Mouse (Mus musculus) left cerebral cortex, adult 11 months (tissue): ENCODE measurements around the gene Kpna1.

Source experiments
- DNase-seq: peaks from one replicate; pipeline ENCODE4 v3.0.0; 2022; ENCODE audit warnings: low spot score

Gene Kpna1

DNA sequence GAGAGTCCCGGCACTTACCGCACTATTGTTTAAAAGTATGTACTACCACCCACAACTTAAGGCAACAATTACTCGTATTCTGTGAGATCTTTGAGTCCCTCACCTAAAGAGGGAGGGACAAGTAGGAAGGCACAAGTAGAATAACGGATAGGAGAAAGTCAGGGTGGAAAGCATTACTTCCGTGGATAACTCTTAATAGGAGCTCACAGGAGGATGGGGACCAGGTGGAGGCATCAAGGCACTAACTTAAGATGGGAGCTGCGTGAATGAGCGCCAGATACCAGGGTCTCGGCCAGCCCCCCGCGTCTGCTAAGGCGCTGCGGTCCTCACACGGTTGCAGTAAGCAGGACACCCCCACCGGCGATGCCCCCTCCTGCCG is 92.5 kb downstream of the Kpna1 start:
- no peak for DNase-seq

DNA sequence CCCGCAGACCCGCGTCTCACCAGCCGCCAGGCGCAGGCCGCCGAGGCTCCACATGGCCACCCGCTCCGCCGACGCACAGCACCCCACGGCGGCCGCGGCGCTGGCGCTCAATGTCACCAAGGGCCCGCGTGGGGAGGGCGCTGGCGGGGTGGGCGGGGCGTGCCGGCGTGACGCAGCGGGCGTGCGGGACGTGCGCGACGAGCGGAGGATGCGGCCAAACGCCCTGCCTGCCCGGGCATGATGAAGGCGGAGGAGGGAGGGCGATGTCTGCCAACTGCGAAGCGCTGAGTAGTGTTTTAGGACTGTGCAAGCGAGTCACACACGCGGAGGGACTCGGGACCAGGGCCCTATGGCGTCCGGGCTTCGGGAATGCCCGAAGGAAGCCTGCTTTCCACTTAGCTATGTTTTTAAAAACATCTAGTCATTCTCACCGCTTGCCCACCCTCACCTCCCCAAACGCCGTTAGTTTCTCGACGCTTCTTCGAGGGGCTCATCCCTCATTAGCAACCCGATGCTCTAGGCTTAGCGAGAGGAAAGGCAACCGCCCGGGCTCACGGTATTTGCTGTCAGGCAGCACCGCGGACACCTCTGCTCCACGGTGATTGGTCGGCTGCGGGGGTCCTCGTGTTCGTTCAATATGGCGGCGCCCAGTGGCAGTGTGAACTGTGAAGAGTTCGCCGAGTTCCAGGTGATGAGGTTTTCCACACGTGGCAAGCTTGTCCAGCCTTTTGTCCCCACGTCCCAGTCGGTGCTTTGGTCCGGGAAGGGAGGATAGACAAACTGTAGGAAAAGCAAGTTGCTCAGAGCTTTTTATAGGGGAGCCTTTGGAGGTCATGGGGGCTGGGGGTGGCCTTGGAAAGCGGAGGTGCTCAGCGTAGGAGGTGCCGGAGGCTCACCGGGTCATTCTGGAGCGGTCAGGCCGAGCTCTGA is 93.2 kb downstream of the Kpna1 start, which contains the start of the genes Fam162a and Ccdc58:
Gene Fam162a, minus strand, starts transcription at position 145 of the 930 bp plus-strand sequence.
Gene Ccdc58, plus strand, starts transcription at position 236 of the 930 bp plus-strand sequence.
- peak; percentile 88 for DNase-seq

DNA sequence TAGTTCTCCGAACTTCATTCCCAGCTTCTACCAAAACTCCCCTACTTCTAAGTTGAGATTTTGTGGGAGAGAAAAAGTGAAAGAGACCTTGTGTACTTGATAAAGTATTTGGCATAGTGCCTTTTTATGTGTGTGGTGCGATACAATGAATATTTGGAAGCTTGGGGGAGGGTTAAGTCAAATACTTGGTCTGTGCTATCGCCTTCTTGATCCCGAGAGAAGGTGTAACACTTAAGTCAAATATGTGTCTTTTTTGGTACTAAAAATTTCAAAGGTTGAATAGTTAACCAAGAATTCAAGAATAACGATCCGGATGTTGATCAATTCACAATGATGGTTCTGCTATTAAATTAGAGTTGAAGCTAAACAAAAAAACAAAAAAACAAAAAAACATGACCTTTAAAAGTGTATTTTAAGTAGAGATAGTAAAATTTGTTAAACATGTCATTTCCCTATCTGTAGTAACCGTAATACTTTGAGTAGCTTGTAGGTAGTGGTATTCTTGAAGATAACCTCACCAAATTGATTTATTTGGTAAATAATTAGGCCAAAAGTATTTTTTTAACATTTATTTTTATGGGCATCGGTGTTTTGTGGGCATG is 94.0 kb downstream of the Kpna1 start:
- DNase-seq, result no peak

DNA sequence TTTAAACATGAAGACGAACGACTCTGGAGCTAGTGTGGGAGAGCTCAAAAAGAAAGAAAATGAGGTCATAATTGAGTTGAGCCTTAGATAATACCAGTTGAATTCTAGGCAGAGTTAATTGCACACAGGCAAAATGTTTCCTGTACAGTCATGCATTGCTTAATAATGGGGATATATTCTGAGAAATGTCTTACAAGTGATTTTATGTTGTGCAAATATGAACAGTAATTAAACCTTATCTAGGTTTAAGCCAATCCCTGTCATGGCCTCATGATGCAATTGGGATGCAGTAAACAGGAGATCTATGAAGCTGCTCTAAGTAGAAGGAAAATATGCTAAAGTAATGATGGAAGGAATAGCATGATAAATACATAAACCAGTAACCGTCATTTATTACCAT is 96.2 kb downstream of the Kpna1 start:
- no peak for DNase-seq

DNA sequence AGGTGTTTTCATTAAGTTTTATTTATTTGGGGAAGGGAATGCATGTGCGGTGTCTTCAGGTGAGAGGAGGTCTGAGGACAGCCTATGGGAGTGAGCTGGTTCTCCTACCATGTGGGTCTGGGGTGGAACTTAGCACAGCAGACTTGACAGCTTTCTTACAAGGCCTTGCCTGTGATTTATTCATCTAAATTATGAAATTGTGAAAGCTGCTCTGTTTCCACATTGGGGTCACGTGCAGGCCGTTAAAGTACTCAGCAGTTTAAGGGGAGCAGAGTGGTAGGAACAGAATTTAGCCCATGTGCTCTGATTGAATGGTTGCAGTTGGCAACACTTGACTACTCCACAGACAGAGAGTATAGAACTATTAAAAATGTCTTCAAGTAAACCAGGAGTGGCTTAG is 101.4 kb downstream of the Kpna1 start:
- DNase-seq, result no peak
